Mouse (Mus musculus) hindbrain, postnatal 0 days (tissue): Measurements from ENCODE around the gene Fryl. TPM values are rescaled to one million over a fixed set of nuclear protein-coding genes. Genes with fewer than 3 reads are reported as not detected.

Experiments
- ATAC-seq: fragments of 200-750 bp; cut with Nextera tagmentation; 2 replicates; pipeline ENCODE4 v1.8.0; 2017; ENCODE audit warnings: mild to moderate bottlenecking, moderate TSS enrichment, moderate library complexity
- DNase-seq: peaks from one replicate; pipeline ENCODE4 v3.0.0-alpha.2; 2015; ENCODE audit warnings: low spot score
- H3K27ac ChIP-seq: fragments of 300-500 bp; sonication (generic); 2 replicates; pipeline ENCODE4 v1.5.1; 2014; ENCODE audit warnings: mild to moderate bottlenecking
- H3K27me3 ChIP-seq: fragments of 300-500 bp; sonication (generic); 2 replicates; pipeline ENCODE4 v1.6.1; 2014; ENCODE audit warnings: low read length, mixed read lengths; ENCODE audit not compliant: insufficient read depth
- H3K36me3 ChIP-seq: fragments of 300-500 bp; sonication (generic); 2 replicates; pipeline ENCODE4 v1.6.1; 2014; ENCODE audit warnings: low read length, mixed read lengths; ENCODE audit not compliant: insufficient read depth
- H3K4me1 ChIP-seq: fragments of 300-500 bp; sonication (generic); 2 replicates; pipeline ENCODE4 v1.6.1; 2014; ENCODE audit warnings: antibody characterized with exemption, low read length, mixed read lengths; ENCODE audit not compliant: insufficient read depth
- H3K4me2 ChIP-seq: fragments of 300-500 bp; sonication (generic); 2 replicates; pipeline ENCODE4 v1.6.1; 2014; ENCODE audit warnings: low read depth, mild to moderate bottlenecking, low read length, moderate library complexity, mixed read lengths
- H3K4me3 ChIP-seq: fragments of 300-500 bp; sonication (generic); 2 replicates; pipeline ENCODE4 v1.5.1; 2014; ENCODE audit warnings: low read length
- H3K9ac ChIP-seq: fragments of 300-500 bp; sonication (generic); replicated peaks from 2 replicates; pipeline ENCODE4 v1.6.1; 2014; ENCODE audit warnings: mild to moderate bottlenecking, low read length, moderate library complexity, mixed read lengths
- H3K9me3 ChIP-seq: fragments of 300-500 bp; sonication (generic); 2 replicates; pipeline ENCODE4 v1.6.1; 2016; ENCODE audit warnings: low read length, mixed read lengths
- CTCF ChIP-seq: IDR thresholded peaks from 2 replicates; pipeline ENCODE4 v1.5.1; 2016; ENCODE audit warnings: antibody characterized with exemption, control low read depth, low read depth
- WGBS: fragments of 180-500 bp; shearing (Covaris S2); extraction: QIAGEN DNeasy Blood & Tissue Kit; methylation state at CpG from one replicate; pipeline ENCODE4 v1.1.7; 2014; 5-methylcytosine and 5-hydroxymethylcytosine counted together
- polyA plus RNA-seq: library from polyadenylated mRNA; unstranded; fragments of >200 nt; fragmentation: Nextera tagmentation; extraction: Ambion mirVana; gene quantifications from 2 replicates; pipeline ENCODE4 v1.2.1, GENCODE M21; 2015
- total RNA-seq: library from RNA; depleted of rRNA; stranded (reverse); fragments of >200 nt; gene quantifications from 2 replicates; pipeline ENCODE4 v1.2.3, GENCODE M21; 2014; rRNA removed

Gene Fryl
- total RNA-seq: 69.4 and 80.6 TPM in 2 replicates
- polyA plus RNA-seq: 20.5 and 20.8 TPM in 2 replicates

DNA sequence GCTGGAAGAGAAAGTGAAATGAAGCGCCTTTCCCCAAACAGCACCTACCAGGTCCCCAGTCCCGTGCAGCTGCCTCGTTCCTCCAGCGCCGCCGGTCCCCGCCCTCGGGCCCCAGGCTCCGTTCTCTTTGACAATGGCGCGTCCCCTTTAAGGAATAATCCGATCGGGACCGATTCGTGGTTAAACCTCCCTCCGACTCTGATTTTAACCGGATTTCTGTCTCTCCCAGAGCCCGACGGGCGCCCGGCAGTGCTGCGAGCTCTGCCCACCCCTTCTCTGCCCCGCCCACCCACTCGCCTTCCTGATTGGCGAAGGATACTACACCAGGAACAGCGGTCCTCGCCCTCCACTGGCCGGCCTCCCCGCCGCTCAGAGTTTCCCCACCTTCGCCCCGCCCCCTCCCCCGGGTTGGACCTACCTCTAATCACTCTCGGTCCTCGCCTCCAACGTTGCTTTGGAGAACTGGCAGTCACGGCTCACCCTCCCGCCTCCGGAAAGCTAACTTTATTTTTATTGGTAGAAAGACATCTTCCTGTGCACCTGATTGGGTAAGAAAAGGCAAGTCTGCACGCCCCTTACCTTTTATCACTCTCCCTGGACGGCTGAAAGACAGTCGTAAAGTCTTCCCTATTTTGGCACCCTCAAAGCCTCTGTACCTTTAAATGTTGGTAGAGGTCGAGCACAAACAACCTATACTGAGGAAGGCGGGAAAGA is at the start of gene Fryl:
Gene Fryl, minus strand, starts transcription at position 268 of the 714 bp plus-strand sequence.
- H3K4me3 ChIP-seq: peak within 1 kb of the TSS; percentile 94
- no peaks in the 10 kb centered on the region for H3K36me3 ChIP-seq
- ATAC-seq (peak; percentile 99), DNase-seq (peak; percentile 98)
- H3K4me2 ChIP-seq: peak within 1 kb of the TSS; percentile 72
- H3K27ac ChIP-seq: peak within 1 kb of the TSS; percentile 98
- no peaks in the 10 kb centered on the region for H3K9me3 ChIP-seq
- no peak for TF ChIP-seq CTCF
- 1% methylated on average over 44 of the region's 44 CpGs for WGBS
- H3K9ac ChIP-seq: peak within 1 kb of the TSS; percentile 92
- H3K27me3 ChIP-seq: no peaks in the 10 kb centered on the region
- H3K4me1 ChIP-seq: peaks cover 11% of the 10 kb centered on the region; the same call in 1 of the 2 replicates

DNA sequence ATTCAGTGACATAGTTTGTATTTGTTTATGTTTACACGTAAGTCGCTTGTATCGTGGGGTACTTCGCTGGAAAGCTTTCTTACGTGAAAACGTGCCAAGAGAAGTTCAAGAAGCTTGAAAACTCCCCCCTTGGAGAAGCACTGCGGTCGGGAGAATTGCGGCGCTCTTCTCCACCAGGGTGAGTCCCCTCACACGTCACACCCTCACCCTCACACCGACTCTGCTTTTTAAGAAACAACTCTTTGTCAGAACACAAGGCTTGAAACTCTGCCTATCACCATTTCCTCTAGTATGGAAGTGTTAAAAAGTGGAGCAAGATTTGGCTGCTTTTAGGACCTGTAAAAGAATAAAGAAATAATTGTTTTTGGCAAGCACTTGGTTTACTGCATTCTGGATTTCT is 48.1 kb upstream of the Fryl start:
- ATAC-seq: no peak

DNA sequence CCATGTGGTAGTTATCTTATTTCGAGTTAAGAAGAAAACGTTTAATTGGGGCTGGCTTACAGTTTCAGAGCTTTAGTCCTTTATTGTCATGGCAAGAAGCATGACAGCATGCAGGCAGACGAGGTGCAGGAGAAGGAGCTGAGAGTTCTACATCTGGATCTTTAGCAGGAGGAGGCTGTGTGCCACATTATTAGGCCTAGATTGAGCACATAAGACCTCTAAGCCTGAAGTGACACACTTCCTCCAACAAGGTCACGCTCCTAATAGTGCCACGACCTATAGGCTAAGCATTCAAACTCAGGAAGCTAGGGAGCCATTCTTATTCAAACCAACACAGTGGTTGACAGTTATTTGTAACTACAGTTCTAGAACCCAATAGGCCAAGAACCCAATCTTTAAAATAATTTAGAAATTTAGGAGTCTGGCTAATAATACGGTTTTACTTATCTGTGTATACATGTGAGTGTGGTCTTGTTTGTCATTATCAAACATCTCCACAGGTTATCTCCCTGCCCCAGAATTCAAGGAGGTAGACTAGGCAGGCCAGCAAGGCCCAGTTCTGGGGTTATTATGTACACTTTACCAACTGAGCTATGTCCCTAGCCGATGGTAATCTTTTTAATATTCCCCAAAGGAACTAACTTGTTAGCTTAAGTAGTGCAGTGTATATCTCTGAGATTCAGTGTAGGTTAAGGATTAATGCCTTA is 45.3 kb upstream of the Fryl start:
- DNase-seq (no peak), ATAC-seq (no peak)
- H3K9ac ChIP-seq: no peak overlapping the region
- H3K9me3 ChIP-seq: no peaks in the 10 kb centered on the region
- H3K36me3 ChIP-seq: peaks cover 36% of the 10 kb centered on the region
- no peaks in the 10 kb centered on the region for H3K4me1 ChIP-seq
- no peak overlapping the region for H3K4me2 ChIP-seq
- H3K4me3 ChIP-seq: no peak overlapping the region
- H3K27me3 ChIP-seq: no peaks in the 10 kb centered on the region
- TF ChIP-seq CTCF: no peak
- WGBS: 91% methylated on average over 7 of the region's 7 CpGs
- H3K27ac ChIP-seq: no peak overlapping the region

More for the DNA sequence above, 48.1 kb upstream of the Fryl start:
- Histone ChIP-seq H3K27me3 (no peaks in the 10 kb centered on the region), H3K4me3 (no peak overlapping the region), H3K36me3 (peaks cover 48% of the 10 kb centered on the region), H3K9me3 (no peaks in the 10 kb centered on the region), H3K27ac (no peak overlapping the region), H3K4me2 (no peak overlapping the region), H3K4me1 (no peaks in the 10 kb centered on the region), H3K9ac (no peak overlapping the region)
- WGBS: 87% methylated on average over 12 of the region's 12 CpGs
- no peak for TF ChIP-seq CTCF
- no peak for DNase-seq

DNA sequence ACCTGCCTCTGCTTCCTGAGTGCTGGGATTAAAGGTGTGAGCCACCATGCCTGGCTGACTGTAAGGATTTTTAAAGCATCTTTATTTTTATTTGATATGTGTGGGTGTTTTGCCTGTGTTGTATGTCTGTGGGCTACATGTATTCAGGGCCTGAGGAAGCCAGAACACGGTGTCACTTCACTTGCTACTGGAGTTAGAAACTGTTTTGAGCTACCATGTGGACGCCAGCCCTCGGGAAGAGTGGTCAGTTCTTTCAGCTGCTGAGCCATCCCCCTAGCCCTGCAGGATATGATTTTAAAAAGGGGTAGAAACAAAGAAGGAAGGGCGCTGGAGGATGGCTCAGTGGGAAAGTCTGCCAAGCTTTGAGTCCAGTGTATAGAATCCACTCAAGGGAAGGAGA is 39.5 kb upstream of the Fryl start:
- Histone ChIP-seq H3K27ac (no peak overlapping the region), H3K4me2 (no peak overlapping the region), H3K4me3 (no peak overlapping the region), H3K27me3 (no peaks in the 10 kb centered on the region), H3K4me1 (no peaks in the 10 kb centered on the region), H3K36me3 (peaks cover 14% of the 10 kb centered on the region; the same call in 1 of the 2 replicates), H3K9ac (no peak overlapping the region), H3K9me3 (no peaks in the 10 kb centered on the region)
- TF ChIP-seq CTCF: no peak
- no peak for DNase-seq
- ATAC-seq: no peak
- WGBS: 72% methylated on average over 4 of the region's 4 CpGs

DNA sequence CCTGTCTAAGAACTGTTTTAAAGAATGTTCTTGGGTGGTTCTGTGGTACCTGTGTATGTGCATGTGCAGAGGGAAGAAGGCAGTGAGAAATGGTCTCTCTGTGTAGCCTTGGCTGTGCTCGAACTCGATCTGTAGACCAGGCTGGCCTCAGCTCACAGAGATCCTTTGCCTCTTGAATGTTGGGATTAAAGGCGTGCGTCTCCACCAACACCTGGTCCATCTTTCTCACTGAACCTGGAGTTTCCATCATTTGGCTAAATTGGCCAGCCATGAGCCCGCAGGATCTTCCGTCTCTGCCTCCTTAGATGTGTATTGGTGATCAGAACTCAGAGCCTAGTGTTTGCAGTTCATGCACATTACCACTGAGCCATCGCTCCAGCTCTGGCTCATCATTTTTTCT is 38.6 kb upstream of the Fryl start:
- no peak for DNase-seq

DNA sequence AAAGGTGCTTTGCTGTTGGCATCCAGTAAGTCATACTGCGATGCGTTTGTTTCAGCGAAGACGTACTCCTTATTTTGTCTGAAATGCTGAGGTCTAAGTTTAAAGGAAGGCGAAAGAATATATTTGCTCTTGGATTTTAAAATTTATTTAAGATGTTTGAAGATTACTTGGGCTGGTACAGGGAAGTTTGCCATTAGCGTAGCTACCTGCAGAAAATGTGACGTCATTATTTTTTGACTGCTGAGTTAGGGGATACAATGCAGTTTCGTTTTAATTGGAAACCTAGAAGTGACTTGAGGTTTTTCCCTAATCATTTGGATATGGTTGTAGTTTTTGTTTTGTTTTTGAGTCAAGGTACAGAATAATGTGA is 37.0 kb upstream of the Fryl start:
- no peak for TF ChIP-seq CTCF
- ATAC-seq (no peak), DNase-seq (no peak)
- Histone ChIP-seq H3K36me3 (peaks cover 7% of the 10 kb centered on the region; the same call in 1 of the 2 replicates), H3K27ac (no peak overlapping the region; the same call in 1 of the 2 replicates), H3K9me3 (no peaks in the 10 kb centered on the region), H3K9ac (peak overlapping the region; percentile 98), H3K4me1 (no peaks in the 10 kb centered on the region), H3K4me2 (peak overlapping the region; percentile 59), H3K27me3 (no peaks in the 10 kb centered on the region), H3K4me3 (peak overlapping the region; percentile 84)
- 14% methylated on average over 8 of the region's 8 CpGs for WGBS

More for the DNA sequence above, 38.6 kb upstream of the Fryl start:
- ATAC-seq: no peak
- WGBS: 95% methylated on average over 7 of the region's 7 CpGs
- H3K27ac ChIP-seq: no peak overlapping the region
- H3K36me3 ChIP-seq: peaks cover 11% of the 10 kb centered on the region; the same call in 1 of the 2 replicates
- H3K4me2 ChIP-seq: no peak overlapping the region
- no peaks in the 10 kb centered on the region for H3K4me1 ChIP-seq
- H3K9me3 ChIP-seq: no peaks in the 10 kb centered on the region
- no peaks in the 10 kb centered on the region for H3K27me3 ChIP-seq
- no peak for TF ChIP-seq CTCF
- no peak overlapping the region for H3K4me3 ChIP-seq
- H3K9ac ChIP-seq: no peak overlapping the region
